ENCODE assay signal across 13 mouse cellular contexts in the genomic region with DNA sequence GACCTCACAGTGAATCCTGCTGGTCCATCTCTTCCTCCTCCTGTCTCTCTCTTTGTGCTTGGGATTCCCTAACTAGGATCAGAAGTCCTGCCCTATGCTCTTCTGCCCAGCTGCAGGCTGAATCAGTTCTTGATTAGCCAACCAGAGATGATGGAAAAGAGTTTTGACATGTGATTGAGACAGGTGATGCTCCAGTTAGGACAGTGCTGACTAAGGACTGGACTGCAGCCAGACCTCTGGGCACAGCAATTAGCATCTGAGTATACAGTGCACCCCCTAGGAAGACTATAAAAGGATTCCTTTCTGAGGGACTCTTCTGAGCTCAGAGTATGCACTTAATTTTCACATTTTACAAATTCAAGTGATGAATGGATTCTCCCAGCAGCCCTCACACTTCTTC.
"Had no signal": no experiment of that assay in that cellular context is flagged by ENCODE, and none has a peak within 500 bp of the region (broad histone marks: within the 10 kb centered on the region; RNA-seq: fewer than 3 reads in every experiment).

No protein-coding gene starts in this region.

- ATAC-seq: hindbrain, postnatal 0 days had no signal

- H3K9me3 ChIP-seq: limb, embryonic 10.5 days; liver, embryonic 15.5 days; midbrain, embryonic 10.5 days; neural tube, embryonic 15.5 days had no signal

- H3K4me2 ChIP-seq: liver, embryonic 11.5 days; liver, embryonic 15.5 days; lung, embryonic 14.5 days; neural tube, embryonic 15.5 days had no signal

- H3K9ac ChIP-seq: liver, embryonic 15.5 days; lung, embryonic 14.5 days; neural tube, embryonic 15.5 days had no signal

- H3K27me3 ChIP-seq: liver, embryonic 15.5 days; neural tube, embryonic 15.5 days had no signal

- H3K27ac ChIP-seq: hindbrain, postnatal 0 days; limb, embryonic 10.5 days; liver, embryonic 15.5 days; midbrain, embryonic 10.5 days; neural tube, embryonic 15.5 days had no signal

- DNase-seq: lung, embryonic 14.5 days; lung, postnatal 10 days; lung, postnatal 4 days; thymus, adult 18-20 months; thymus, postnatal 14 days had no signal

- H3K4me3 ChIP-seq: left cerebral cortex, adult 2 months; limb, embryonic 10.5 days; liver, embryonic 15.5 days; midbrain, embryonic 10.5 days; myocyte; neural tube, embryonic 15.5 days had no signal

- H3K4me1 ChIP-seq: limb, embryonic 10.5 days; liver, embryonic 15.5 days; midbrain, embryonic 10.5 days; neural tube, embryonic 15.5 days had no signal
